Mouse (Mus musculus) bone marrow macrophage, adult 2 months (primary cell): ENCODE results near the gene Mink1. TPM values are rescaled to one million over a fixed set of nuclear protein-coding genes. Genes with fewer than 3 reads are reported as not detected.
A peak's percentile ranks its signal among the peaks of the same experiment; 100 is the strongest.

Source experiments
- H3K27ac ChIP-seq: 2 replicates; pipeline ENCODE4 v1.5.1; 2012; ENCODE audit warnings: low read depth, low read length; ENCODE audit not compliant: insufficient read depth
- H3K4me1 ChIP-seq: 2 replicates; pipeline ENCODE4 v1.6.1; 2012; ENCODE audit warnings: low read length; ENCODE audit not compliant: control insufficient read depth, insufficient read depth
- H3K4me3 ChIP-seq: 2 replicates; pipeline ENCODE4 v1.5.1; 2012; ENCODE audit warnings: mild to moderate bottlenecking, low read length, moderate library complexity; ENCODE audit not compliant: insufficient read depth
- CTCF ChIP-seq: IDR thresholded peaks from 2 replicates; pipeline ENCODE4 v1.5.1; 2012; ENCODE audit warnings: low read depth, mild to moderate bottlenecking, low read length, moderate library complexity
- POLR2A ChIP-seq: IDR thresholded peaks from 2 replicates; pipeline ENCODE4 v1.6.1; 2012; ENCODE audit warnings: mild to moderate bottlenecking, low read depth, low read length, borderline replicate concordance
- polyA plus RNA-seq: library from polyadenylated mRNA; stranded (reverse); fragments of >200 nt; gene quantifications from 2 replicates; pipeline ENCODE4 v1.2.4, GENCODE M21; 2012; ENCODE audit not compliant: missing spikeins, insufficient read depth, insufficient read length

Mink1 gene
- polyA plus RNA-seq, 1 experiment: 139 TPM

DNA sequence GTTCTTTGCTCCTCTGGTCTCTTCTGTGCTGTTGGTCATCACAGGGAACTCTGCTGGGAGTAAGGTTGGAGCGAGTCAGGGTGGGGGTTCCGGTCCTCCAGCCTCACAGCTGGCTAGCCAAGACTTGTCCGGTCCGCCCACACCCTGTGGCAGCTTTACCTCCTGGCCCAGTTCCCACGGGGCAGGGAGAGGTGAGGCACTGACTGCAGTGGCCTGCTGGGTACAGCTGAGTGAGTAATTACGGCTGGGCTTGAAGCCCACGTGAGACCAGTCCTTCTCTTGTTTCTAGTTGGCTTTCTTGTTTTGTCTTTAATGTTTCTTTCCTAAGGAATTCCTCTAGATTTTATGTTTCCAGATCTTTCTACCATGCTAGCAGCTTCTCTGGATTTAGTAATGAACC lies 22.8 kb downstream of the Mink1 start:
- no peak for TF ChIP-seq POLR2A
- TF ChIP-seq CTCF: no peak
- Histone ChIP-seq H3K4me1 (peaks cover 83% of the 10 kb centered on the region), H3K4me3 (no peak overlapping the region), H3K27ac (no peak overlapping the region)

DNA sequence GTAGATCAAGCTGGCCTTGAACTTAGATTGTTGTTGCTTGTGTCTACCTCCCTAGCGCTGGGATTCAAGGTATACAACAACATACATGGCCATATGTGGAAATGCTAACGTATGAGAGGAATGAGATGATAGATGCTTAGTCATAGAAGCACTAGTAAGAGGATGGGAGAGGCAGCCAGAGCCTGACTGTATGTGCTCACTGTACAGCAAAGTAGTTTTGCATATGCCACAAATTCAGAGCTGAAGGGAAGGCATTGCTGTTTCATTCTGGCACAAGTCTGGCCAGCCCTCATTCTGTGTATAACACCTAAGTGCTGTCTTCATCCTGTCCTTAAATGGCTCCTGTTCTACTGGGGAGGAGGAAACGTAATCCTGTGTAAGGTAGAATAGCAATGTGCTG lies 23.6 kb downstream of the Mink1 start:
- H3K27ac ChIP-seq: peak overlapping the region; percentile 59
- no peak overlapping the region for H3K4me3 ChIP-seq
- H3K4me1 ChIP-seq: peaks cover 82% of the 10 kb centered on the region
- TF ChIP-seq POLR2A (no peak), CTCF (no peak)

DNA sequence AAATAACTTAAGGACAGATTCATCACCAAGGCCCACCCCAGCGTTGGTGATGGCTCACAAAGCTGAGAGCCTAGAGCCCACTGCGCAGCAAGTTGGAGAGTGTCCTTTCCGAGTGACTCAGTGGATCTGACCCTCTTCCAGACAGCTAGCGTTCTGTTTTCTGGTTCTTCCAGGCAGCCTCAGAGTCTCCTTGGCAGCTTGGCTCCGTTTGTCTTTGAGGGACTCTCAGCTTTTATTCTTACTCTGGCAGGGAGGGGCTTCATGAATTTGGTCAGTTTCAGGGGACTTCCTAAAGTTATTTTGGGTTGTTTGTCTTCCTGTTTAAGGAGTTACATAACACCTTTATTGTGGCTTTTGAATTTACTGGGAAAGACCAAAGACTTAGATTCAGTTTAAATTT lies 24.3 kb downstream of the Mink1 start:
- peaks cover 82% of the 10 kb centered on the region for H3K4me1 ChIP-seq
- TF ChIP-seq POLR2A: no peak
- no peak for TF ChIP-seq CTCF
- H3K4me3 ChIP-seq: no peak overlapping the region
- H3K27ac ChIP-seq: peak overlapping the region; percentile 59

DNA sequence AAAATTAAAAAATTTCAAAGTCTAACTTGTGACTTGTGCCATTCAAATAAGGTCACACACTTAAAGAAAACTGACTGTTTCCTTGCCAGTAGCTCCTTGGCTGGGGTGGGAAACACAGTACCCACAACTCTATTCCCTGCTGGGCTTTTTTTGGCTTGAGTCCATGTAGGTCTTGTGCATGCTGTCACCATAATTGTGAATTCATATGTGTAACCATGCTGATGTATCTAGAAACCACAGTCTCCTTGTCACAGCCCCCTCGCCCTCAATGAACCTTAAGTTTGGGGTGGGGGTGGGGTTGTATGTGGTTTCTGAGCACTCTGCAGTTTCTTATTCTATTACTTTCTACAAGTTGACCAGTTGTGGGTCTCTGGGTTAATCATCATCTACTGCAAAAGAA lies 29.1 kb downstream of the Mink1 start:
- H3K4me1 ChIP-seq: peaks cover 78% of the 10 kb centered on the region
- TF ChIP-seq CTCF (no peak), POLR2A (no peak)
- no peak overlapping the region for H3K27ac ChIP-seq
- no peak overlapping the region for H3K4me3 ChIP-seq

DNA sequence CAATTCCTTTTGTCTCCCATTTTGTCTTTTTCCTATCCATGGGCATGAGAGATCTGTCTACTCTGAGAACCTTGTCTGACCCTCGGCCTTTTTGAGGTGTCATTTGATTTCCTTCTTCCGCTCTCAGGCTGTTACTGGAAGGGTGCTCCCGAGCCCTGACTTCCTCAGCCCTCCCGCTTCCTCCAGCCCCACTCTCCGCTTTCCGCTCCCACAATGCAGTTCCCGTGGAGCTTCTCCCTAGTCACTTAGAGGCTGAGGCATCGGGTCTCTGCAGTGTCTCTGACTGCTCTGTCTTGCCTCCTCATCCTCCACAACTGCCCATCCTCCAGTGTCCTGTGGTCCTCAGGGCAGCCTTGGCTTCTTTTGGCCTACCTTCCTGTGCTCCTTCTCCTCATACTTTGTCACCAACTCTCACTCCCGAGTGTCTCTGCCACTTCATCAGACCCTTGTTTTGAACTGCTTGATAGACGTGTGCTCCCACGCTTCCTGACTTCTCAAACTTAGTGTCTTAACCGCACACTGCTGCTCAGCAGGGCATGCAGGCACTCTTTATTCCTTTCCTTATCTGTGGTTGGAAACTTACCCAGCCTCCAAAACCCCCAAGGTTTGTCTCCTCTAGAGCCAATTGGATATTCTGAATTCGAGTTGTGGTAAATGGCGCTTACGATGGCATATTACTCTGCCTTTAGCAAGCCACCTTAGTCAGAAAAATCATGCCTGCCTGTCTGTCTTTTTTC lies 31.7 kb downstream of the Mink1 start:
- H3K4me1 ChIP-seq: peaks cover 84% of the 10 kb centered on the region
- TF ChIP-seq POLR2A (no peak), CTCF (no peak)
- no peak overlapping the region for H3K4me3 ChIP-seq
- peak overlapping the region; percentile 96 for H3K27ac ChIP-seq

DNA sequence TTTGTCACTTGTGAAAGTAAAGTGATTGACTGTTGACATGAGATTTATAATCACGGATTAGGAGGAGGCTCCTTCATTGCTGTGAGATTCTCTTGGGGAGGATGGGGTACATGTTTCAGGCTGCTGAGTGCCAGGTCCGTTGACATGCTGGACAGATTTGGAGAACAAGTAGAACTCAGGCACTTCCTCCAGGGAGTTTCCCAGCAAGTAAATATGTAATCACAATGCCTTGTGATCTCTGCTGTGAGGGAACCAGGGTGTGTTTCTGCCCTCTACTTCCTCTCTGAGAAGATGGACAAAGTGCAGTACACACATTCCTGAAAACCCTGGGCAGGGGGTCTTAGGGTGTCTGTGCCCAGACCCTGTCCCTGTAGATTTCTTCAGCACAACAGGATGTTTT lies 33.0 kb downstream of the Mink1 start:
- H3K4me1 ChIP-seq: peaks cover 80% of the 10 kb centered on the region
- no peak for TF ChIP-seq CTCF
- TF ChIP-seq POLR2A: no peak
- H3K4me3 ChIP-seq: peak overlapping the region; percentile 7
- peak overlapping the region; percentile 96 for H3K27ac ChIP-seq

DNA sequence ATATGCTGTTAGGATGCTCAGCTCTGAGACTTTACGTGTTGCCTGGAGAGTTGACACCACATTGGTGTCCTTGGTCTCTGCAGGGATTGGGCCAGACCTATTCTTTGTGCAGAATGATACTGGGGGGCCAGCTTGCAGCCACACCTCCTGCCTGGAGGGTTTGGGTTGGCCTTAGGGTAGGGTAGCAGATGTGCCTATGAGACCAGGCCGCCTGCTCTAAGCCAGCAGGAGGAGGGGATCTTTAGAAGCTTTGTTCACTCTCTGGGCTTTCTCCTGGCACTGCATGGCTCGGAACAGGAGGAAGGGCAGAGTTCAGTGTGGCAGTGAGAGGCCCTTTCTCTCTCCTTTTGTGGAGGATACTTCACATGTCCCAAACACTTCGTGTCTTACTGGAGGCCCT lies 33.4 kb downstream of the Mink1 start:
- peaks cover 78% of the 10 kb centered on the region for H3K4me1 ChIP-seq
- no peak overlapping the region for H3K4me3 ChIP-seq
- peak overlapping the region; percentile 96 for H3K27ac ChIP-seq
- no peak for TF ChIP-seq CTCF
- TF ChIP-seq POLR2A: no peak

DNA sequence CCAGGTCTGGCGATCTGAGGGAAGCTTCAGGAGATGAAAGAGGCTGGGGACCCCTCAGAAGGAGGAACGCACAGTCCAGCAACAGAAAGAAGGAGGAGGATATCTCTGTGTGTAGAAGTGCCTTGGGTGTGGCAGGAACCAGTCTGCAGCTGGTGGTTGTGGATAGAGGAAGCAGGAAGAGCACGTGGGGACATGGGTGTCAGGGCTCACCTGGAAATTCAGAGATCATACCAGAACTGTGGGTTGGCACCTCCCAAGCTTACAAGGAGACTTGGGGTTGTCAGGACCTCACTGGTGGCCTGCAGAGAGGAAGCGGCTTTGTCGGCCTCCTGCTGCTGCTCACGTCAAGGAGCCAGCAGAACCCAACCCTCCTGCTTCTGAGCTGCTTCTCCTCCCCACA lies 34.6 kb downstream of the Mink1 start:
- Histone ChIP-seq H3K27ac (peak overlapping the region; percentile 96), H3K4me1 (peaks cover 71% of the 10 kb centered on the region), H3K4me3 (no peak overlapping the region)
- no peak for TF ChIP-seq POLR2A
- TF ChIP-seq CTCF: no peak

DNA sequence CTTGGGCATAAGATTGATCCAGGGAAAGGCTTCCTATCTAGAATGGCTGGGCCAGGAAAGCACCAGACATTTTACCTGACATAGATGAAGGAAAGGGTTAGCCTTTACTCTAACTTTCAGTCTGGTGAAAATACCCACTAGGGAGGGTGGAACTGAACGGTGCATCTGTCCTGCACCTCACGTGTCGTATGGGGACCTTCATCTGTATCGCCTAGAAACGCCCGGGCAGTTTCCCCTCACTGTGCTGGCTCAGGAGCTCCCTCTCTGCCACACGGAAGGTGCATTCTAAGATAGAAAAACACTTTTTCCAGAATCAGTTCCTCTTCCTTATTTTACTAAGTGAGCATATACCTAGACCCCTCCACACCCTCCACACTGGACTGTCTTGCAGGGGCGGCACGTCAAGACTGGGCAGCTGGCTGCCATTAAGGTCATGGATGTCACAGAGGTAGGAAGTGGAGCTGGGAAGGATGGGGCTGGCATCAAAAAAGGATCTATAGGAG lies 35.8 kb downstream of the Mink1 start:
- Histone ChIP-seq H3K4me1 (peaks cover 64% of the 10 kb centered on the region), H3K27ac (no peak overlapping the region; the same call in 1 of the 2 replicates)
- no peak for TF ChIP-seq CTCF
- no peak for TF ChIP-seq POLR2A

DNA sequence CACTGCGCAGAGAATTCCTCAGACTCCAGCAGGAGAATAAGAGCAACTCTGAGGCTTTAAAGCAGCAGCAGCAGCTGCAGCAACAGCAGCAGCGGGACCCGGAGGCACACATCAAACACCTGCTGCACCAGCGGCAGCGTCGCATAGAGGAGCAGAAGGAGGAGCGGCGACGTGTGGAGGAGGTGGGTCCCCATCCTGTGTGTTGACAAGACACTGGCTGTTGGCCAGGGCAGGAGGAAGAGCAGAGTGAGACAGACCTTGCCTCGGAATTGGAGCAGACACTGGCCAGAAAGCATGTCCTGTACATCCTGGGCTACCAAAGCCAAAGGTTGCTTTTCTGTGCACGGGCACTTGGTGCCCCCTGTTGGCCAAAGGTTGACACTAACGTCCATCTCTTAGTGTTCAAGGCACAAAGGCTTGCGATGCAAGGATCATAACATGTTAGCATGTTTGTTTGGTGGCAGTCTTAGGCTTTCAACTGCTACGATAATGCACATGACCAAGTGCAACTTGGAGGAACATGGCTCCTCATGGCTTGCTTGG lies 42.4 kb downstream of the Mink1 start:
- H3K4me3 ChIP-seq: no peak overlapping the region

More for the DNA sequence above, 35.8 kb downstream of the Mink1 start:
- H3K4me3 ChIP-seq: no peak overlapping the region

More for the DNA sequence above, 42.4 kb downstream of the Mink1 start:
- H3K4me1 ChIP-seq: peaks cover 9% of the 10 kb centered on the region
- H3K27ac ChIP-seq: no peak overlapping the region
- TF ChIP-seq POLR2A: no peak
- peak; percentile 63 for TF ChIP-seq CTCF
